19 mouse cellular contexts compared by ENCODE assay signal in the genomic region with DNA sequence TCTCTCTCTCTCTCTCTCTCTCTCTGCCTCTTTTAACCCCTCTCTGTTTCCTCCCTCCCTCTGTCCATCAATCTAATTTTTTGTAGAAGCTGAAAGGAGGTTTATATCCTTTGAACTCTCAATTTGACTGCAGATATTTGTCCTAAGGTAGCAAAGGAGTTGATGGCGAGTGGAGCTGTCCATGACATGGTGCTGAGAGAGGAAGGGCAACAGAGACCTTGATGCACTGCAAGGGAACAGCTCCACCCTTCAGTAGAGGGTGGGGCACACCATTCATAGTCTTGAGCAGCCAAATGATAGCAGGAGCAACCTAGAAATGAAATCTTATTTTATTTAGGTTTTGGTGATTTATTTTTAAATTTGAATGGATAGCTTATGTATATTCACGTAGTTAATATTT. TPM values are rescaled to one million over a fixed set of nuclear protein-coding genes. Genes with fewer than 3 reads are reported as not detected.
DNase-seq lines count a peak whose midpoint lies in the region; ATAC-seq and TF ChIP-seq lines count a peak whose summit lies in the region.
"Had no signal": no experiment of that assay in that cellular context is flagged by ENCODE, and none has a peak within 500 bp of the region (broad histone marks: within the 10 kb centered on the region; RNA-seq: fewer than 3 reads in every experiment).

No protein-coding gene starts in this region.

- no peak overlapping the region for H3K4me3 ChIP-seq in kidney, adult 2 months (ENCODE audit: insufficient read depth, low read depth, low read length)
- H3K4me3 ChIP-seq in intestine, embryonic 15.5 days (replicated peaks), result no peak overlapping the region
- H3K4me3 ChIP-seq: embryonic facial prominence, embryonic 13.5 days; hindbrain, embryonic 12.5 days had no signal

- no peaks in the 10 kb centered on the region for H3K36me3 ChIP-seq in kidney, adult 2 months (ENCODE audit: control insufficient read depth, insufficient read depth, low read length)
- H3K36me3 ChIP-seq in intestine, embryonic 15.5 days, result no peaks in the 10 kb centered on the region
- H3K36me3 ChIP-seq: embryonic facial prominence, embryonic 13.5 days; hindbrain, embryonic 12.5 days had no signal

- H3K4me1 ChIP-seq in kidney, adult 2 months (ENCODE audit: control insufficient read depth, insufficient read depth, low read length), result no peaks in the 10 kb centered on the region
- H3K4me1 ChIP-seq in intestine, embryonic 15.5 days (replicated peaks), result no peaks in the 10 kb centered on the region
- H3K4me1 ChIP-seq: embryonic facial prominence, embryonic 13.5 days had no signal

- TF ChIP-seq POLR2A in kidney, adult 2 months (IDR thresholded peaks at IDR 0.05; ENCODE audit: low read depth, low read length), result no peak

- 56% methylated on average over 2 of the region's 2 CpGs for WGBS in kidney, adult 2 months
- WGBS in intestine, embryonic 15.5 days, result 57% methylated on average over 2 of the region's 2 CpGs

- peak; percentile 50 to 55 for DNase-seq in kidney, postnatal 4 days
- DNase-seq in kidney, adult 2 months, result no peak
- peak; percentile 13 for DNase-seq in NIH3T3 (ENCODE audit: low read depth)
- DNase-seq in forelimb bud, embryonic 11.5 days (ENCODE audit: low read depth, low spot score), result peak; percentile 35
- DNase-seq in spleen, postnatal 36 days (ENCODE audit: low spot score in 2 of 2), result no peak
- no peak for DNase-seq in heart, adult 18-20 months
- DNase-seq: cerebellum, adult 9-11 months; gastrocnemius, postnatal 25 days; kidney, postnatal 25 days; layer of hippocampus, adult 9-11 months; lung, postnatal 36 days; thymus, postnatal 4 days had no signal

- TF ChIP-seq CTCF in kidney, adult 2 months (conservative IDR thresholded peaks at IDR 0.05; ENCODE audit: insufficient read depth, insufficient read length, low read depth, low read length), result no peak

- H3K9ac ChIP-seq in intestine, embryonic 15.5 days, result no peak overlapping the region
- H3K9ac ChIP-seq: embryonic facial prominence, embryonic 13.5 days; hindbrain, embryonic 12.5 days had no signal

- no peak overlapping the region for H3K27ac ChIP-seq in kidney, adult 2 months (ENCODE audit: insufficient read depth, low read depth, low read length)
- H3K27ac ChIP-seq in intestine, embryonic 15.5 days, result no peak overlapping the region
- H3K27ac ChIP-seq: embryonic facial prominence, embryonic 13.5 days; hindbrain, embryonic 12.5 days had no signal

- H3K9me3 ChIP-seq in intestine, embryonic 15.5 days, result no peaks in the 10 kb centered on the region
- H3K9me3 ChIP-seq: embryonic facial prominence, embryonic 13.5 days; hindbrain, embryonic 12.5 days had no signal

- H3K27me3 ChIP-seq in kidney, adult 2 months (replicated peaks; ENCODE audit: control insufficient read depth, insufficient read depth, low read length), result no peaks in the 10 kb centered on the region
- no peaks in the 10 kb centered on the region for H3K27me3 ChIP-seq in intestine, embryonic 15.5 days (replicated peaks)
- H3K27me3 ChIP-seq: embryonic facial prominence, embryonic 13.5 days; hindbrain, embryonic 12.5 days had no signal

- no peak for ATAC-seq in intestine, embryonic 15.5 days
- ATAC-seq: CD4-positive, CD25-positive, alpha-beta regulatory T cell, adult 4 months; intestine, embryonic 16.5 days had no signal

- no peak overlapping the region for H3K4me2 ChIP-seq in intestine, embryonic 15.5 days (replicated peaks)
- H3K4me2 ChIP-seq: embryonic facial prominence, embryonic 13.5 days; hindbrain, embryonic 12.5 days; midbrain, embryonic 11.5 days had no signal

RNA-seq across cellular contexts. Expression of gene Frmpd2, which starts 55.1 kb away (rescaled TPM):
- 0.16 TPM in 1 of 2 replicates, not detected in the other for polyA plus RNA-seq in kidney, adult 2 months (2012; rRNA removed)
- not detected in 2 replicates for polyA plus RNA-seq in intestine, embryonic 15.5 days (2015; fragmentation: Nextera tagmentation; extraction: Ambion mirVana)
- total RNA-seq in heart, adult 18-20 months (2021), result under 1 TPM in 1 of 2 experiments, not detected in 1; 0.18 TPM
- total RNA-seq: gastrocnemius, postnatal 25 days had no signal
- polyA plus RNA-seq: CD4-positive, CD25-positive, alpha-beta regulatory T cell, adult 4 months; embryonic facial prominence, embryonic 13.5 days; intestine, embryonic 16.5 days; liver, embryonic 16.5 days had no signal

Comparison
In these comparisons a context has a peak if more than half of its experiments do, and no peak if none do; other contexts are left out.
1. DNase-seq: peak in kidney, postnatal 4 days (2 of 2), NIH3T3 (single experiment) and forelimb bud, embryonic 11.5 days (single experiment); none in kidney, adult 2 months (single experiment), spleen, postnatal 36 days (0 of 2) and heart, adult 18-20 months (0 of 2).